Mouse (Mus musculus) testis, adult 2 months (tissue): ENCODE measurements around the gene Nfkb2. TPM values are rescaled to one million over a fixed set of nuclear protein-coding genes. Genes with fewer than 3 reads are reported as not detected.

ENCODE experiments used
- H3K27ac ChIP-seq: fragments of 200-500 bp; 2 replicates; pipeline ENCODE4 v1.5.1; 2012; ENCODE audit warnings: low read depth, low read length; ENCODE audit not compliant: control insufficient read depth, insufficient read depth
- H3K27me3 ChIP-seq: fragments of 200-500 bp; 2 replicates; pipeline ENCODE4 v1.6.1; 2012; ENCODE audit warnings: mild to moderate bottlenecking, low read length, moderate library complexity; ENCODE audit not compliant: control insufficient read depth, insufficient read depth
- H3K36me3 ChIP-seq: fragments of 200-500 bp; 2 replicates; pipeline ENCODE4 v1.6.1; 2012; ENCODE audit warnings: mild to moderate bottlenecking, low read length; ENCODE audit not compliant: control insufficient read depth, insufficient read depth
- H3K4me1 ChIP-seq: fragments of 200-500 bp; 2 replicates; pipeline ENCODE4 v1.6.1; 2012; ENCODE audit warnings: low read length; ENCODE audit not compliant: control insufficient read depth, insufficient read depth
- H3K4me3 ChIP-seq: fragments of 200-500 bp; 2 replicates; pipeline ENCODE4 v1.5.1; 2012; ENCODE audit warnings: low read depth, mild to moderate bottlenecking, low read length, moderate library complexity, mixed read lengths; ENCODE audit not compliant: control insufficient read depth
- CTCF ChIP-seq: fragments of 200-500 bp; IDR thresholded peaks from 2 replicates; pipeline ENCODE4 v1.5.1; 2012; ENCODE audit warnings: low read depth, mild to moderate bottlenecking, inconsistent platforms, low read length, moderate library complexity; ENCODE audit not compliant: control insufficient read depth, insufficient read depth, insufficient replicate concordance
- POLR2A ChIP-seq: fragments of 200-500 bp; IDR thresholded peaks from 2 replicates; pipeline ENCODE4 v1.6.1; 2012; ENCODE audit warnings: low read depth, mild to moderate bottlenecking, inconsistent platforms, low read length, moderate library complexity; ENCODE audit not compliant: control insufficient read depth
- polyA plus RNA-seq: library from polyadenylated mRNA; depleted of rRNA; stranded (reverse); fragments of >200 nt; gene quantifications from 2 replicates; pipeline ENCODE4 v1.2.3, GENCODE M21; 2012

Nfkb2 gene
- polyA plus RNA-seq, 1 experiment = 2.5 TPM

DNA sequence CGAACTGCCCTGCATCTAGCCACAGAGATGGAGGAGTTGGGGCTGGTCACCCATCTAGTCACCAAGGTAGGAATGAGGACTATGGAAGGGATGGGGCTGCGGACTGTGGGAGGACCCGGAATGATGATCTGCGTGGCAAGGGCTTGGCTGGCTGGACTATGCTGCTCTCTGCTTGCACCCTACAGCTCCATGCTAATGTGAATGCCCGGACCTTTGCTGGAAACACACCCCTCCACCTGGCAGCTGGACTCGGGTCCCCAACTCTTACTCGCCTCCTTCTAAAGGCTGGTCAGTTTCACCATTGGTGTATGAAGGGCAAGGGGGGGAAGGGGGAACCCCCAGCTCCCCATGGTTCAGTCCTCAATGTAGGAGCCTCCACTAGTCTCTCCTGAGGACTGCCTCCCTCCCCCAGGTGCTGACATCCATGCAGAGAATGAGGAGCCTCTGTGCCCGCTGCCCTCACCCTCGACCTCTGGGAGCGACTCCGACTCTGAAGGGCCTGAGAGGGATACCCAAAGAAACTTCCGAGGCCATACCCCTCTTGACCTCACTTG, 6.3 kb downstream of the Nfkb2 start:
- peaks cover 33% of the 10 kb centered on the region for H3K4me1 ChIP-seq
- H3K27ac ChIP-seq = no peak overlapping the region
- no peaks in the 10 kb centered on the region for H3K36me3 ChIP-seq
- no peak overlapping the region for H3K4me3 ChIP-seq
- TF ChIP-seq CTCF (no peak), POLR2A (no peak)
- H3K27me3 ChIP-seq = no peaks in the 10 kb centered on the region

- Histone ChIP-seq H3K4me3 (no peak overlapping the region), H3K36me3 (no peaks in the 10 kb centered on the region), H3K27ac (no peak overlapping the region), H3K27me3 (no peaks in the 10 kb centered on the region), H3K4me1 (peaks cover 31% of the 10 kb centered on the region)
- TF ChIP-seq POLR2A (no peak), CTCF (no peak)
These were observed 7.2 kb downstream of the Nfkb2 start for GRCm38 (mm10) chr19:46311341-46311740.

- Histone ChIP-seq H3K27me3 (peaks cover 2% of the 10 kb centered on the region; the same call in 1 of the 2 replicates), H3K4me3 (no peak overlapping the region)
- TF ChIP-seq CTCF = no peak
- no peak for TF ChIP-seq POLR2A
These were observed 8.4 kb downstream of the Nfkb2 start for GRCm38 (mm10) chr19:46312566-46312965.

DNA sequence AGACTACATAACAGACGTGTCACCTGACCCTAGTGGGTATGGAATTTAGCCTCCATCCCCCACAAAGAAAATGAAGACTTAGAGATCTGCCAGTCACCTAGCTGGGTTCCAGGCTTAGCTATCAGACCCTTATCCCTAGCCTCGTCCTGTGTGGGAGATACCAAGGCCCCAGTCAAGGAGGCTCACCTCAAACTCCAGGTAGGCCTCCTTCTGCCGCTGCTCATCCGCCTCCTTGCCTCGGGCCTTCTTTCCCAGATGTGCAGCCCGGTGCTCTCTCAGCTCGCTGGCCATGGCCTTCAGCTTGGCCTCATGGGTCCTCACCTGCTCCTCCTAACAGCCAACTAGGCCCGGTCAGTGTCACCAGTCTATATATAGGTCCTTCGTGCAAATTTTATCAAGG, 9.0 kb downstream of the Nfkb2 start:
- H3K27me3 ChIP-seq = peaks cover 3% of the 10 kb centered on the region; the same call in 1 of the 2 replicates
- H3K4me3 ChIP-seq = no peak overlapping the region
- peaks cover 38% of the 10 kb centered on the region for H3K4me1 ChIP-seq
- H3K36me3 ChIP-seq = no peaks in the 10 kb centered on the region
- no peak overlapping the region for H3K27ac ChIP-seq
- TF ChIP-seq CTCF = no peak

More at GRCm38 (mm10) chr19:46312566-46312965, 8.4 kb downstream of the Nfkb2 start:
- Histone ChIP-seq H3K36me3 (no peaks in the 10 kb centered on the region), H3K4me1 (peaks cover 41% of the 10 kb centered on the region), H3K27ac (no peak overlapping the region)

- Histone ChIP-seq H3K36me3 (no peaks in the 10 kb centered on the region), H3K4me1 (peaks cover 36% of the 10 kb centered on the region), H3K27ac (no peak overlapping the region), H3K4me3 (no peak overlapping the region), H3K27me3 (peaks cover 3% of the 10 kb centered on the region; the same call in 1 of the 2 replicates)
- TF ChIP-seq CTCF (no peak), POLR2A (no peak)
These were observed 9.5 kb downstream of the Nfkb2 start for GRCm38 (mm10) chr19:46313591-46313990.

DNA sequence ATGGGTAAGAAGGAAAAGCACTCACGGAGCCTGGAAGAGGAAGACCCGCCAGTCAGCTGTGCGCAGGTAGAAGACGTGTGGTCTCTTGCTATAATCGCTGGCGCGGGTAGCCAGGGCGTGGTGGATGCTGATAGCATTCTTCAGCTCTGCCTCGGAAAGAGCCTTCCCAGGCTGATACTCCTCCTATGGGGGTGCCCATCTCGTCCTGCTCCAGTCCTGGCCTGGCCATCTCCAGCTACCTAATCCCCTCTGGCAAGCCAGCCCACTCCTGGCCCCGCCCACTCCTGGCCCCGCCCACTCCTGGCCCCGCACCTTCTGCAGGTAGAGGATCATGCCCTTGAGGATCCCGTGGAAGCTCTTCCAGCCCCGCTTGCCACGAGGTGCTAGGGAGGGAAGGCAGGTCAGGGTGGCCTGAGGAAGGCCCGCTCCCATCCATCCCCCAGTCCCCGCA, 10.1 kb downstream of the Nfkb2 start:
- peaks cover 36% of the 10 kb centered on the region for H3K4me1 ChIP-seq
- no peaks in the 10 kb centered on the region for H3K36me3 ChIP-seq
- H3K27me3 ChIP-seq = peaks cover 3% of the 10 kb centered on the region; the same call in 1 of the 2 replicates
- no peak overlapping the region for H3K27ac ChIP-seq
- TF ChIP-seq POLR2A (no peak), CTCF (no peak)
- H3K4me3 ChIP-seq = no peak overlapping the region

- Histone ChIP-seq H3K36me3 (no peaks in the 10 kb centered on the region), H3K27me3 (peaks cover 3% of the 10 kb centered on the region; the same call in 1 of the 2 replicates), H3K27ac (no peak overlapping the region), H3K4me3 (no peak overlapping the region), H3K4me1 (peaks cover 26% of the 10 kb centered on the region)
- TF ChIP-seq CTCF (no peak), POLR2A (no peak)
These were observed 11.0 kb downstream of the Nfkb2 start for GRCm38 (mm10) chr19:46314872-46315742.
